Mouse (Mus musculus) c-Kit-positive CD71-positive TER-119-positive erythroid progenitor cells, embryonic 14.5 days (primary cell): ENCODE data around the gene Tcf7l2.

Experiments
- DNase-seq: peaks from one replicate; pipeline ENCODE4 v3.0.0-alpha.2; 2013; ENCODE audit warnings: low spot score

Gene Tcf7l2

DNA sequence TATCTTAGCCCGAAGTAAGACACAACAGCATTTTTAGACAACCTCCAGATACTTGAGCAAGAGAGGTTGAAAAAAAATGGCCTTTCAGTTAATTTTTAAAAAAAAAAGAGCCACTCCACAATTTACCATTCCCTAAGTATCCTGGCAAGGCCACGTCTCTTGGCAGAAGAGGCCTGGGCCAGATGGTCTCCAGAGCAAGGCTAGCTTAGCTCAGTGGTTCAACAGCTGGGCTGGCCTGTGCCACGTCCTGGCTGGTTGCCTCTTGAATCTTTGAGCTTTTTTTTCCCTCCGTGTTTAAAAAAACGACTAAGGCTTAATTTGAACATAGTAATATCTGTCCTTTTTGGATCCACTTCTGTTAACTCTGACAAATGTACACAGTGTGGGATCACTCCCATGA, 209.8 kb downstream of the Tcf7l2 start:
- no peak for DNase-seq

DNA sequence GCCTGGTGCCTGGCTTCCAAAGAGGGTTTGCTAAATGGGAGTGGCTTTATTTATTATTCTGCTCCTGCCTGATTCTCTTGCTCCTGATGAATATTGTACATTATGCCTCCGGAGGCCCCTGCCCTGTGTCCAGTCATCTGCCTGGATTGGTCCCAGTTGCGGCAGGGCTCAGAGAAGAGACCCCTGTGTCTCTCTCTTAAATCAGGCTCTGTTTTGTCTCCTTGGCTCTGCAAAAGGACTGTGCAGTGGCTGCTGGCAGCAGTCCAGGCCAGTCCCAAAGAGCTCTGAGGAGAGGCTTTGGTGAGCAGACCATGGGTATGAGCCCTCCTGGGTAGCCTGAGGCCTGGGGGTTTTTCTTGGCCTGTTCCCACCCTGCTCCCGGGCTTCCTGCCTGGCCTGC, 211.6 kb downstream of the Tcf7l2 start:
- DNase-seq, result no peak

DNA sequence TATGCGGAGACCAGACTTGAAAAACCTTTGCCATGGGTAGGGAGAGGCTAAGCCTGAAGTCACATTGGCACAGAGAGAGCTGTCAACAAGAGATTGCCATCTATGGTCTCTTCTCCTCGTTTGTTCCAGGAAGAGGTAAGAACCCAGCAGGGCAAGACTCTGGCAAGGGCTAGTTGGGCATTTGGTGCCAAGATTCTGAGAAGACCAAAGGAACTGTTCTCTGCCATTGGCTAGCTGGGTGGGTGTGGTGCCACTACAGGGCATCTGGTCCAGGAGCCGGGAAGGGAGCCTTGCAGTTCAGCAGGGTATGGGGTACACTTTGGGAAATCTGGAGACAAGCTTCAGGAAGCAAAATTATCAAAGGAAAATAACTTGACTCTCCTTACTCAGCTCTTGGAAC, 213.5 kb downstream of the Tcf7l2 start:
- DNase-seq, result no peak

DNA sequence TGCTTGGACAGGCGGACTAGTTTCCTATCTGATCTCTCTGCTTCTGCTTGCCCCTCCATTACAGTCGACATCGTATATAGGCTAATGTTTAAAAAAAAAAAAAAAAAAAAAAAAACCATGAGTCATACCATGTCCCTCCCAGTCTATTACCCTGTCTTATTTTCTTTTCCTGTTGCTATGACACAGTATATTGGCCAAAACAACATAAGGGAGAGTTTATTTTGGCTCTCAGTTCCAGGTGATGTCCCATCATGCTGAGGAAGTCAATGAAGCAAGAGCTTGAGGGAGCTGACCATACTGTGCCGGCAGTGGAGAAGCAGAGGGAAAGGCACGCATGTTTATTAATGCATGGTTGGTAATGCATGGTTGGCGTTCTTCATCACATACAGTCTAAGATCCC, 215.1 kb downstream of the Tcf7l2 start:
- no peak for DNase-seq

- DNase-seq, result no peak
These were observed 222.8 kb downstream of the Tcf7l2 start for GRCm38 (mm10) chr19:55964421-55964820.

DNA sequence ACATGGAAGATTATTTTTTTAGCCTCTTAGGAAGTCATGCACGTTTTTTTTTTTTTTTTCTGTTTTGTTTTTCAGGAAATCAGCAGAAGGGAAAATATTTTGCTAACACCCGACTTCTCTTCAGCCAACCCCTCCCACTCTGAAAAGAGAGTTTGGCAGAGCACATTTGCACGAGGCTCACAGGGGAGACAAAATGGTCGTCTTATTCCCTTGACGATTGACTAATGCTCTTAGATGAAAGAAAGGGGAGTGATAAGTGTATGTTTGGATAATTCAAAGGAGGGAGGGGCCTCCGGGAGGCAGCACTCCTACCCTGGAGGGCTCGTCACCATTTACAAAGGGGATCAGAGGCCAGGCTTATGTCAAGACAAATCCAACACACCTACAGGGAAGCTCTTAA, 224.4 kb downstream of the Tcf7l2 start:
- DNase-seq, result no peak

GRCm38 (mm10) chr19:55969929-55970531, 228.4 kb downstream of the Tcf7l2 start:
- DNase-seq, result no peak

DNA sequence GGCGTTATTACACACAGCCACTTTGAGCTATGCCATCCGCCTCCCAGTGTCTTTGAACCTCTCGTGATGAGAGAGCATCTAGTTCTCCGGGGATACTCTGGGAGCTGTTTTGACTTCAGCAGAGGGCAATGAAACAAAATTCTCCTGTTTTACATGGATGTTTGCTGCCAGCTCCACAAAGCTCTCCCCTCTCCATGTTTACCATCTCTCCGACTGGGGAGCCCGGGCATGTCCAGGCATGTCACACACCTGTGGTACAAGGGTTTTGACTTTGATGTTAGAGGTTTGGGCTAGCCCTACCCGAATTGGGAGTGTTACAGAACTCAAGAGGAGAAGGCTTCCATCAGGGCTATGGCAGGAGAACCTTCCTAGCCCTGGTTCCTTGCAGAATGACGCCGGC, 234.5 kb downstream of the Tcf7l2 start:
- DNase-seq, result no peak
